Mouse (Mus musculus): ENCODE data around the gene Olfr890.
"Not testable (repeated sequence)": the region's sequence is repeated elsewhere in the genome, so short reads cannot be mapped to it uniquely, and the experiment has no call there.

Olfr890 gene

DNA sequence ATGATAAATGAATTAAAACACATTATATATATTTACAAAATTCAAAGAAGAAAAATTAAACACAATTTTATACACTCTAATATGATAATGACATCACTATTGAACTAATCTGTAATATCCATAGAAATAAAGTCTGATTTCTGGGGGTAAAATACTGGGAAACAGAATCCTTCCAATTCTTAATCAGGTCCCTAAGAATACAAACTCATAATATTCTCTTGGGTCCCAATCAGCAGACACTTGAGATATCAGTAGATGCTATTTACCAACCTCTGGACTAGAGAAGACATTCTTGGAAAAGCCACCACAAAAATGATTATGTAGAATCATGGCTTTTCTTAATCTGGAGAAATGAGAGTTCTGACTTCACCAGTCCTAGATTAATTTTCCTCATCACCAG lies at the start of gene Olfr890:
Gene Olfr890, plus strand, starts transcription at position 301 of the 400 bp plus-strand sequence.
- in situ Hi-C loops (cut with MboI, MseI) = no loop called here

GRCm38 (mm10) chr9:38107828-38108227 lies 34.5 kb upstream of the Olfr890 start, which contains the start of gene Olfr888:
TSS of gene Olfr888 (plus strand) at chr9:38108128.
- in situ Hi-C loops (cut with MboI, MseI) = no loop called here

DNA sequence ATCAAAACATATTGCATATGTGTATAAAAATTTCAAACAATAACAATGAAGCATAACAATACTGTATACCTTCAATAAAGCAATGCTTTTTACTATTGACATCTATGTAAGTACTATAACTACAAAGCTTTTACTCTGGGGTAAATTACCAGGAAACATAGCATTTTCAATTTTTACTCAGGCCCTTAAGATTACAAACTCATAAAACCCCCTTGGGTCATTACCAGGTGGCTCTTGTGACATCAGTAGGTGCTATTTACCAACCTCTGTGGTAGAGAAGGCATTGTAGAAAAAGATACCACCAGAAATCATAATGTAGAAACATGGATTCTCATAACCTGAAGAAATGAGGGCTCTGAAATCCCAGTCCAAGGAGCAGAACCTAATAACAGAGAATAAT lies 27.4 kb upstream of the Olfr890 start, which contains the start of gene Olfr889:
Gene Olfr889, plus strand, starts transcription at position 301 of the 400 bp plus-strand sequence.
- in situ Hi-C loops (cut with MboI, MseI) = no loop called here

DNA sequence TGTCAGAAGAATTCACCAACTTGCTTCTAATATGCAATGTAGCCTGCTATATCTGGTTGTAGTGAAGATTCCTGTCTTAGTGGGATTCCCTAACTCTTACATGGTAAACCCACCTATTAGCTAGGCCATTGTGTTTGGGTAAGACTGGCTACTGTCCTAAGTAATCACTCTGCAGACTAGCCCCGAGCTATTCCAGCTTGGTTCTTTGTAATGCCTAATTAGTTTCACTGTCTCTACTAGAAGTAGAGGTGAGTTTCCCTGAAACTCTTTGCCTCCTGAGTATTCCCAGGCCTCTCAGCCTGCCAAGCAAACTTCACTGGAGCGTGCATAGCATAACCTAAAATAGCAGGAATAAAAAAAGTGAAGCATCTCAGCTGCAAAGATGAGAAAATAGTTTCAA lies 26.0 kb downstream of the Olfr890 start:
- in situ Hi-C loops (cut with MboI, MseI) = not testable (repeated sequence)

- in situ Hi-C loops (cut with MboI, MseI) = no loop called here
These were observed 38.4 kb downstream of the Olfr890 start, which contains the start of gene Olfr891 for GRCm38 (mm10) chr9:38180721-38181120. TSS of gene Olfr891 (minus strand) at chr9:38180821.

All from T-helper 2 cell (primary cell).